Mouse (Mus musculus) megakaryocyte progenitor cell, adult 5-6 weeks (primary cell): ENCODE data around the gene Scd3. TPM values are rescaled to one million over a fixed set of nuclear protein-coding genes. Genes with fewer than 3 reads are reported as not detected.
A peak's percentile ranks its signal among the peaks of the same experiment; 100 is the strongest.
"Not testable (repeated sequence)": the region's sequence is repeated elsewhere in the genome, so short reads cannot be mapped to it uniquely, and the experiment has no call there.

ENCODE experiments used
- ATAC-seq: replicated peaks from 2 replicates; pipeline ENCODE4 v1.8.0; 2016; ENCODE audit warnings: mild to moderate bottlenecking, moderate TSS enrichment, inconsistent platforms; ENCODE audit not compliant: poor library complexity
- total RNA-seq, 2 experiments: library from RNA; stranded (forward) in 1 of 2; stranded (reverse) in 1 of 2; fragments of 157-497, 149-512 nt in 1 of 2; fragments of 200-1000 nt in 1 of 2; gene quantifications; 2 replicates each; pipeline versions ENCODE4 v1.2.3 to v1.2.4; 2015 to 2017

Scd3 gene
- total RNA-seq, 2 experiments from 2014 or later = not detected

GRCm38 (mm10) chr19:44231608-44232151 is 28.6 kb downstream of the Scd3 start:
- ATAC-seq = peak; percentile 52; the same call in 1 of the 2 replicates

GRCm38 (mm10) chr19:44237471-44238006 is 34.5 kb downstream of the Scd3 start:
- 0 out of 2 replicates have a peak, but pooled peaks have one; percentile 23 for ATAC-seq

GRCm38 (mm10) chr19:44238906-44239305 is 35.8 kb downstream of the Scd3 start:
- no peak for ATAC-seq

GRCm38 (mm10) chr19:44245761-44246171 is 42.7 kb downstream of the Scd3 start:
- ATAC-seq = peak; percentile 29; the same call in 1 of the 2 replicates

- no peak for ATAC-seq
Measured at GRCm38 (mm10) chr19:44246341-44246911, 43.4 kb downstream of the Scd3 start.

GRCm38 (mm10) chr19:44247281-44248080 is 44.4 kb downstream of the Scd3 start:
- ATAC-seq = peak; percentile 20

- peak; percentile 97 for ATAC-seq
Measured at GRCm38 (mm10) chr19:44248081-44248853, 45.2 kb downstream of the Scd3 start.

GRCm38 (mm10) chr19:44248854-44249351 is 45.8 kb downstream of the Scd3 start:
- ATAC-seq = no peak

- not testable (repeated sequence) for ATAC-seq
Measured at GRCm38 (mm10) chr19:44251138-44251537, 48.1 kb downstream of the Scd3 start.

GRCm38 (mm10) chr19:44251936-44252558 is 49.0 kb downstream of the Scd3 start:
- ATAC-seq = no peak

GRCm38 (mm10) chr19:44254106-44254505 is 51.0 kb downstream of the Scd3 start:
- not testable (repeated sequence) for ATAC-seq

- no peak for ATAC-seq
Measured at GRCm38 (mm10) chr19:44257377-44257966, 54.4 kb downstream of the Scd3 start.

GRCm38 (mm10) chr19:44259484-44259883 is 56.4 kb downstream of the Scd3 start:
- ATAC-seq = no peak

GRCm38 (mm10) chr19:44260487-44260886 is 57.4 kb downstream of the Scd3 start:
- no peak for ATAC-seq

- no peak for ATAC-seq
Measured at GRCm38 (mm10) chr19:44261774-44262173, 58.7 kb downstream of the Scd3 start.

GRCm38 (mm10) chr19:44263581-44263980 is 60.5 kb downstream of the Scd3 start:
- ATAC-seq = no peak

- ATAC-seq = no peak
Measured at GRCm38 (mm10) chr19:44264226-44264625, 61.2 kb downstream of the Scd3 start.

GRCm38 (mm10) chr19:44265300-44265699 is 62.2 kb downstream of the Scd3 start:
- no peak for ATAC-seq

GRCm38 (mm10) chr19:44265911-44266337 is 62.9 kb downstream of the Scd3 start:
- ATAC-seq = peak; percentile 45

- no peak for ATAC-seq
Measured at GRCm38 (mm10) chr19:44266458-44266823, 63.4 kb downstream of the Scd3 start.
